Mouse (Mus musculus): ENCODE data around the gene Mylpf.

DNA sequence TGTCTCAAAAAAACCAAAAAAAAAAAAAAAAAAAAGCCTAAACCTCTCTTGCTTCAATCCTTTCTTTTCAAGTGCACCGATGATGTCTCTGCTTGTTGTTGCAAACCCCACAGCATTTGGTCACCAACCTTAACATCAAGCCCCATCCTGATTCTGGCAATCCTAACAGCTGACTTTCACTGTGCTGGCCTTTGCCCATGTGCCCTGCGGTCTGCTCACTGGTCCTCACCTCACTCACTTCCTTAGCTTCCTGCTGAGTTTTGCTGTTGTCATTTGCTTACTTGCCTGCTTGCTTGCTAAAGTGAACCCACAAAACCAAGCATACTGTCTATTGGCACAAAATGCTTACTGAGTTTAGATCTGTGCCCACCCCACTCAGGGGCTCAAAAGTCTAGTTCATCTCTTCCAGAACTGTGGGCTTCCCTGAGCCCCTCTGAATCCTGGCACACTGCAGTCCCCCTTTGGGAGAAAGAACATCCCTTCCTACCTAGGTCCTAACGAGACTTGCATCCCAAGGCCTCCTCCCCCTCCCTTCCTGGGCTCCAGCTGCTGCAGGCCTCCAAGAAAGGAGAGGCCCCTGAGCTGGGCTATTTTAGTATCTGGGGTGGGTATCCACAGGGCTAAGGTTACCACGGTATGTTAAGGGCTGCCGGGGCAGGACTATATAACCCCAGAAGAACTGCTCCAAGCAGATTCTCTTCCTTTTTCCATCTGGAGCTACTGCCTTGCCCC is 2.5 kb downstream of the Mylpf start:
- no peak for TF ChIP-seq POLR2A (IDR thresholded peaks at IDR 0.05; ENCODE audit: extremely low read depth, insufficient read depth, low read length)
- no peak for TF ChIP-seq CTCF (IDR thresholded peaks at IDR 0.05; ENCODE audit: extremely low read depth, insufficient read depth, low read length)
